Mouse (Mus musculus) layer of hippocampus, adult 18-20 months (tissue): Measurements from ENCODE around the gene Asb17. TPM values are rescaled to one million over a fixed set of nuclear protein-coding genes. Genes with fewer than 3 reads are reported as not detected.
"Not testable (repeated sequence)": the region's sequence is repeated elsewhere in the genome, so short reads cannot be mapped to it uniquely, and the experiment has no call there.

Experiments
- DNase-seq, 2 experiments: peaks; one replicate each; pipeline ENCODE4 v3.0.0; 2022; ENCODE audit warnings: low spot score in 2 of 2
- total RNA-seq, 2 experiments: library from RNA; stranded (reverse); gene quantifications; 2 replicates each; pipeline ENCODE4 v1.2.3; 2021

Gene Asb17
- total RNA-seq, 2 experiments from 2014 or later: not detected

GRCm38 (mm10) chr3:153831873-153832653, 11.9 kb upstream of the Asb17 start:
- no peak for DNase-seq

- DNase-seq: no peak
These were observed 11.4 kb upstream of the Asb17 start for GRCm38 (mm10) chr3:153832654-153832945.

GRCm38 (mm10) chr3:153834071-153834470, 9.9 kb upstream of the Asb17 start:
- DNase-seq: no peak

GRCm38 (mm10) chr3:153835455-153836086, 8.4 kb upstream of the Asb17 start:
- peak; percentile 22 to 71 for DNase-seq

GRCm38 (mm10) chr3:153836316-153836715, 7.7 kb upstream of the Asb17 start:
- DNase-seq: no peak

- DNase-seq: no peak
These were observed 6.4 kb upstream of the Asb17 start for GRCm38 (mm10) chr3:153837593-153837992.

GRCm38 (mm10) chr3:153844757-153845156, 748 bp downstream of the Asb17 start:
- no peak for DNase-seq

GRCm38 (mm10) chr3:153845500-153845899, 1.5 kb downstream of the Asb17 start:
- DNase-seq: no peak

GRCm38 (mm10) chr3:153846109-153846508, 2.1 kb downstream of the Asb17 start:
- no peak for DNase-seq

- no peak for DNase-seq
These were observed 3.3 kb downstream of the Asb17 start for GRCm38 (mm10) chr3:153847207-153847733.

GRCm38 (mm10) chr3:153849368-153850015, 5.5 kb downstream of the Asb17 start:
- no peak for DNase-seq

GRCm38 (mm10) chr3:153850759-153851158, 6.8 kb downstream of the Asb17 start:
- no peak for DNase-seq

- no peak for DNase-seq
These were observed 8.3 kb downstream of the Asb17 start for GRCm38 (mm10) chr3:153852266-153852665.

- no peak for DNase-seq
These were observed 14.5 kb downstream of the Asb17 start for GRCm38 (mm10) chr3:153858350-153859001.

GRCm38 (mm10) chr3:153860392-153860791, 16.4 kb downstream of the Asb17 start:
- DNase-seq: not testable (repeated sequence)

GRCm38 (mm10) chr3:153863816-153864215, 19.8 kb downstream of the Asb17 start:
- no peak for DNase-seq

GRCm38 (mm10) chr3:153864636-153865429, 20.8 kb downstream of the Asb17 start:
- no peak for DNase-seq

GRCm38 (mm10) chr3:153867149-153868136, 23.4 kb downstream of the Asb17 start:
- DNase-seq: peak in 1 of 2 experiments; percentile 16

- no peak for DNase-seq
These were observed 27.4 kb downstream of the Asb17 start for GRCm38 (mm10) chr3:153871396-153871795.

GRCm38 (mm10) chr3:153886296-153886695, 42.3 kb downstream of the Asb17 start:
- DNase-seq: no peak
